Mouse (Mus musculus) bone marrow, adult 2 months (tissue): Measurements from ENCODE around the gene Piezo1. TPM values are rescaled to one million over a fixed set of nuclear protein-coding genes. Genes with fewer than 3 reads are reported as not detected.

ENCODE experiments used
- H3K27ac ChIP-seq: fragments of 200-500 bp; 2 replicates; pipeline ENCODE4 v1.5.1; 2012; ENCODE audit warnings: low read depth, mild to moderate bottlenecking, control low read depth, inconsistent platforms, low read length; ENCODE audit not compliant: control insufficient read depth, poor library complexity, insufficient read depth
- H3K4me1 ChIP-seq: fragments of 200-500 bp; 2 replicates; pipeline ENCODE4 v1.6.1; 2011; ENCODE audit warnings: low read length; ENCODE audit not compliant: control insufficient read depth, insufficient read depth
- H3K4me3 ChIP-seq: fragments of 200-500 bp; replicated peaks from 2 replicates; pipeline ENCODE3; 2011; ENCODE audit warnings: mild to moderate bottlenecking, low read depth, low read length, control low read depth; ENCODE audit not compliant: control insufficient read depth
- CTCF ChIP-seq: fragments of 200-500 bp; IDR thresholded peaks from 2 replicates; pipeline ENCODE4 v1.5.1; 2011; ENCODE audit warnings: low read length, control low read depth; ENCODE audit not compliant: control insufficient read depth, insufficient read depth
- POLR2A ChIP-seq: fragments of 200-500 bp; IDR thresholded peaks from 2 replicates; pipeline ENCODE4 v1.6.1; 2011; ENCODE audit warnings: low read depth, mild to moderate bottlenecking, control low read depth, low read length, borderline replicate concordance; ENCODE audit not compliant: control insufficient read depth
- WGBS: fragments of 180-500 bp; shearing (Covaris S2); methylation state at CpG from one replicate; pipeline ENCODE4 v1.1.7; 2018; 5-methylcytosine and 5-hydroxymethylcytosine counted together
- polyA plus RNA-seq: library from polyadenylated mRNA; stranded (reverse); fragments of >200 nt; gene quantifications from 2 replicates; pipeline ENCODE4 v1.2.4, GENCODE M21; 2011; ENCODE audit warnings: low replicate concordance; ENCODE audit not compliant: missing spikeins, insufficient read depth, insufficient read length

Piezo1 gene
- polyA plus RNA-seq, 1 experiment = 49.3 TPM

DNA sequence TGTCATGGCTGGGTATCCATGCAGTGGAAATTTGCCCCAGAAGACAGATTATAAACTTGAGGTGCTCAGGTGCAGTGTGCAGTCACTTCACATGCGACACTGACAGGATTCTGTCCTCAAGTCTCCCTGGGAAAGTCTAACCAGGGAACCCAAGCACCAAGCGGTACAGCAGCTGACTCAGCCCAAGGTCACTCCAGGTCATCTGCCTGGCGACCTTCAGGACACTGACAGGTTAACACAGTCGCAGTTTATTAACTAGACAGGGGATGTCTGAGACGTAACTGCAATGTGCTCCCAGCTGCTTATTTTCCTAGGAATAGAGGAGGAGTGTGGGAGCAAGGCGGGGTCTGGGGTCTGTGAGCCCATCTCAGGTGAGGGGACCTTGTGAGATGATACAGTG, 81.7 kb downstream of the Piezo1 start:
- Histone ChIP-seq H3K4me3 (no peak overlapping the region), H3K4me1 (peaks cover 15% of the 10 kb centered on the region; the same call in 1 of the 2 replicates)

DNA sequence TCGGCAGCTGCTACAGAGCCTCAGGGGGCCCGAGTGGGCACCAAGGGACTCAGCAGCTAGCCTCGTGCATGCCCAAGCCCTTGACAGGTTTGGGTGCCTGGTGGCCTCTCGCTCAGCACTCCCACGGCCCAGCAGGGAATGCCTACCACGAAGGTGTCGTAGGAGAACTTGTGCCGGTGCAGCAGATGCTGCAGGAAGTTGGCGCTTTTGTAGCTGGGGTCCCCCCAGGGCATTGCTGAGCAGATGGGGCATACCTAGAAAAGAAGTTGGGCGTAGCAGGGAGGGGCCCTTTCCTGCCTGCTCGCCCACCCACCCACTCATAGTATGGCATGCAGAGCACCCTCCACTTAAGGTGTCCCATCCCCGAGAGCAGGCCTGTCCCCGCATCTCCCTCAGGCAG, 83.3 kb downstream of the Piezo1 start:
- 81% methylated on average over 13 of the region's 13 CpGs for WGBS
- no peak overlapping the region for H3K4me3 ChIP-seq
- H3K27ac ChIP-seq = no peak overlapping the region
- H3K4me1 ChIP-seq = peaks cover 12% of the 10 kb centered on the region; the same call in 1 of the 2 replicates
- TF ChIP-seq CTCF (no peak), POLR2A (0 out of 2 replicates have a peak, but pooled peaks have one; percentile 18)

More for the DNA sequence above, 81.7 kb downstream of the Piezo1 start:
- TF ChIP-seq POLR2A (no peak), CTCF (no peak)
- peak overlapping the region; percentile 24; the same call in 1 of the 2 replicates for H3K27ac ChIP-seq
- WGBS = 75% methylated on average over 6 of the region's 6 CpGs

DNA sequence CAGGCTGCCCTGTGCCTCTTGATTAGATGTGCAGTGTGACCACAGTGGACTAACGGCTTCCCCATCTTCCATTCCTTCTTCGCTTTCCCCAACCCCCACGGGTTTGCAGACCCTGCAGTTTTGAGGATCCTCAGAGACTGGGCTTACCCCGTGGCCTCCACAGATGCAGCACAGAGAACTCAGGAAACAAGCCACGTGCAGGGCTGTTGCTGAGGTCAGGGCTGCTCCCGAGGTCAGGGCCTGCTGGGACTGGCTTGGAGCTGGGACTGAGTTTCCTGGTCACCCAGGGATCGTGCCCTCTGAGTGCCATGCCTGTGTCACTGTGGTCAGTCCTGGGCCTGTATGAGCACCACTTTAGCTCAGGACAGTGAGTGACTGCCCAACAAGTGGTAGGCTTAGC, 86.1 kb downstream of the Piezo1 start:
- H3K4me3 ChIP-seq = no peak overlapping the region
- H3K4me1 ChIP-seq = peaks cover 12% of the 10 kb centered on the region; the same call in 1 of the 2 replicates
- no peak overlapping the region for H3K27ac ChIP-seq
- TF ChIP-seq POLR2A (no peak), CTCF (no peak)
- 50% methylated on average over 7 of the region's 7 CpGs for WGBS

DNA sequence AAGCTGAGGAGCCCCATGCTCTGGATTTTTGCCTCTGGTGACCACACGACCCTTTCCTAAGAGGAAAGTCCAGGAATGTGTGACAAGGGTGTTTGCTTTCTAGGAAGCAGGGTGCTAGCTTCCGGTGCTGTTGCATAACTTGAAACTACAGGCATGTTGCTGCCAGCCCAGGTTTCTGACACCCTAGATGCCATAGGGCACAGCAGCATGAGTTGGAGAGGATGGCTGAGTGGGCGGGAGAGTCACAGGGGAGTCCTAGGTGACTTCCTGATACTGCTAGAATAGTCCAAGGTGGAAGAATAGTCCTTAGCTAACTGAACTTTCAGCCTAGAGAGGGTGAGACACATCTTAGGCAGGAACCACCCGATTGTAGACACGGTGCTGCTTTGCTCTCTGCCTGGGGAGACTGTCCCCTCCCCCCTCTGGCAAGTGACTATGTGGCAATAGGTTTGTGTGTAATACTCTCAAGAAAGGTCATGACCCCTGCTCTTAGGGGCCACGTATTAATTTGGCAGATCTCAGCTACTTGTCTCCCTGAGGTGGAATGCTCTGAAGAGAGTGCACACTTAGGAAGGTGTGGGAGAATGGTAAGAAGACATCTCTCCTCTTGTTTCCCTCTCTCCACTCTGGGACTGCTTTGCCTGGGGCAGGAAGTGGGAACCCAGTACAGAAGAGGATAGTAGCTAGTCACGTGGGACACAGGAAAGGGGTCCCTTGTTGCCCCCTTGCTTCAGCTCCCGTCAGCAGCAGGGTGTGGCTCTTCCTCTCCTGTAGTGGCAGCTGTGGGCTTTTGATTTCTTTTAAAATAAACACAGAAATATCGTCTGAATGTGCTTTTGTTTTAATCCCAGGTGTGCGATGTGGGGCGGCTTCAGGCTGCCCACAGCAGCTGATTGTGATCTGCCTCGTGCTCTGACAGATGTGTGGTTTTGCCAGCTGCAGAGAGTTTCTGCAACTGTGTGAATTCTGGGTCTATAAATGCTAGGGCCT, 87.2 kb downstream of the Piezo1 start:
- 20% methylated on average over 12 of the region's 12 CpGs for WGBS
- peaks cover 6% of the 10 kb centered on the region; the same call in 1 of the 2 replicates for H3K4me1 ChIP-seq
- TF ChIP-seq CTCF = no peak
- no peak for TF ChIP-seq POLR2A
- no peak overlapping the region for H3K4me3 ChIP-seq
- no peak overlapping the region for H3K27ac ChIP-seq

DNA sequence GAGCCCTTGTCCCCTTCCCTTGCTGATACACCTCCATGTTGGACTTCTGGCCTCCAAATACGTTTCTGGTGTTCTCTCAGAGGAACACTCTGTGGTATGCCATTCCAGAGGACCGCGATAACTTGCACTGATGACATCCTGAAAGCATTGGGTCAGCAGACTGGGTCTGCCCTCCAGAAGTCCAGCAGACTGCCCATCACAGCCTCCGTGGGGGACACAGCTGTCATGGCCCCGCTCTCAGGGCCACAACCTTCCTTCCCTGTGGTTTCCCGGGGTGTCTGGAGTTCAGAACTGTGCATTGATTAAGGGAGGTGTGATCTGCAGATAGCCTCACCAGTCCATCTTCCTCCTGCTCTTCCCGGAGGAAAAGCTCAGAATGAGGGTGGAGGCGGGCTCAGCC, 88.6 kb downstream of the Piezo1 start:
- Histone ChIP-seq H3K27ac (no peak overlapping the region), H3K4me3 (no peak overlapping the region), H3K4me1 (peaks cover 6% of the 10 kb centered on the region; the same call in 1 of the 2 replicates)
- WGBS = 73% methylated on average over 8 of the region's 8 CpGs
- TF ChIP-seq POLR2A (no peak), CTCF (no peak)

DNA sequence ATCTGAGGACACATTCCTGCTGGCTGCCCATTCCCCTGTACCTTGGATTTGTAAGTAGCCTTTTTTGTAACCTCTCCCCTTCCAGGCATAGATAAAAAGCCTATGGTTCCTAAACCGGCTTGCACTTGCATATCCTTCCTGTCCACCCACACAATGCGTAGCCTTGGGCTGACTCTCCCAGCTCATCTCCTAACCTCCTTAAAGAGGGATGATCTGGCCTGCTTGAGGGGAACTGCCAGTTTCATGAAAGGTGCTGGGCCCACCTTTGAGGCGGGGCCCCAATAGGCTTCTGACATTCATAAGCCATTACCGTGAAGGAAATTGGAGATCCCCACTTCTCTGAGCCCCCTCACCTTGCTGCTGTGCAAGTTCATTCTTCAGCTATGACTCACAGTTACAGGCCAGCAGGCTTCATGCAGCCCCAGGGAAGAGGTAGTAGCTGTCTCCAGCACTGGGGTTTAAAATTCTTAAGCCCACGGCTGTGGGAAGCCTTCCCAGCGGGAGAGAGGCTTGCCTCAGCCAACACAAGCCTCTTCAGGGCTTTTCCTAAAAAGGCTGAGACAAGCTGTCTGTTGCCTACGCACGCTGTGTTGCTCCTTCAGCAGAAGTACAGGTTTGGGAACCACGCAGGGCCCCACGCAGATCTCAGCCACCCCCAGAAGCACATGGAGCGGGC, 89.5 kb downstream of the Piezo1 start:
- H3K27ac ChIP-seq = no peak overlapping the region
- TF ChIP-seq POLR2A (no peak), CTCF (no peak)
- peaks cover 6% of the 10 kb centered on the region; the same call in 1 of the 2 replicates for H3K4me1 ChIP-seq
- no peak overlapping the region for H3K4me3 ChIP-seq
- WGBS = 58% methylated on average over 11 of the region's 11 CpGs

DNA sequence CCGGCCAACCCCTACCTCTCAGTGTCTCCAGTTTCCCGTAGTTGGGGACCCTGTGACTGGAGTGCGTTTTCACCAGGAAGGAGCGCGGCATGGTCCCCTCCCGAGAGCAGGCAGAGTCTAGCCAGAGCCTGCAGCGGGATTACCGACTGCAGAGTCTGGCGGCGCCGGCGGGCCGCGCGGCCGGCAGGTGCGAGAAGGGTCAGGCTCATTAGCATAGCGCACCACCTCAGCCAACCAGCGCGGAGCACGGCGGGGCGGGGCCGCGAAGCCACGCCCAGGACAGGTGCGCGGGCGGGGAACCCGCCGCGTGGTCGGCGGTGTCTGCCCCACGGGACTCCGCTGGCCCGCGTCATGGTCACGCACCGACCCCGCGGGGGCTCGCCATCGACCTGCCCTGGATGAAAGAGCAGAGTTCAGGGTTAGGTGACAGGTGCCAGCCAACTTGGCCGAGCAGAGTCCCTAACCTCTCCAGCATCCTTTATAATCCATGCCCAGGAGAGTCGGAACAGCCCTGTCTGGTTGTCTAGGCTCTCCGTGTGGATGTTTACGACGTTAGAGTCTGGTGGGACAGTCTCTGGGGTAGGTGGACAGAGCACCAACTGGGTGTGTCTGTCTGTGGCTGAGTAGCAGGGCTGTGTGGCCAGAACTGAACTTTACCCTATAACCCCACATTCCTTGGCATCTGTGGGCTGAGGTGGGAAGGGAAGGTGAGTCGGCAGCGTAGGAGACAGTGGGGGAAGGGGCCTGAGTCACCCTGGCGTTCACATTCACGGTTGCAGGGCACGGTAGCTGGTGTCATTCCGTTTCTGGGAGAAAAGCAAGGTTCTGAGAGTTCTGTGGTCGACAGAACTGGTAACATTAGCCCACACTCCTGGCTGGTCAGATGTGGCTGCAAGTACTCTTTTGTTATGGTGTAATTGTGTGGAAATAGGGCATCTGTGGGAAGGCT, 90.3 kb downstream of the Piezo1 start, which contains the start of gene Snai3:
Gene Snai3 (minus strand): TSS at position 210 of the 949 bp plus-strand sequence.
- no peak within 1 kb of the TSS for H3K27ac ChIP-seq
- WGBS = 6% methylated on average over 56 of the region's 56 CpGs
- peak; percentile 6; the same call in 1 of the 2 replicates for TF ChIP-seq POLR2A
- no peak for TF ChIP-seq CTCF
- peak within 1 kb of the TSS; percentile 11 for H3K4me3 ChIP-seq
- H3K4me1 ChIP-seq = peaks cover 6% of the 10 kb centered on the region; the same call in 1 of the 2 replicates
